Mouse (Mus musculus): ENCODE measurements around the gene Lingo2.

- TF ChIP-seq CTCF (IDR thresholded peaks at IDR 0.05; ENCODE audit: extremely low read depth, insufficient read depth, low read length) (no peak), POLR2A (IDR thresholded peaks at IDR 0.05; ENCODE audit: extremely low read depth, insufficient read depth, low read length) (no peak)
These were observed 374.7 kb downstream of the Lingo2 start for GRCm38 (mm10) chr4:36576801-36577200.

Data from cortical plate, adult 2 months (tissue).